Mouse (Mus musculus): ENCODE data around the gene Gatd1.
"Not testable (repeated sequence)": the region's sequence is repeated elsewhere in the genome, so short reads cannot be mapped to it uniquely, and the experiment has no call there.

The Gatd1 gene

DNA sequence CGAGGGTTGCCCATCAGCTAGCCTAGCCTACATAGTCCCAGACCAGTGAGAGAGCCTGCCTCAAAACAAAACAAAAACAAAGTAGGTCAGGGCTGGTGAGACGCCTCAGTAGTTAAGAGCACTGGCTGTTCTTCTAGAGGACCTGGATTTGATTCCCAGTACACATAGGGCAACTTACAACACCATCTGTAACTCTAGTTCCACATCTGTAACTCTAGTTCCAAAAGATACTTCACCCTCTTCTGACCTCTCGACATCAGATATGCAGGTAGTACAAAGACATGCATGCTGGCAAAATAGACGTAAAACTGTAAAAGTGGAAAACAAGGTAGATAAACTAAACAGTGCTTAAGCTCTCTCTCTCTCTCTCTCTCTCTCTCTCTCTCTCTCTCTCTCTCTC, 9.9 kb upstream of the Gatd1 start:
- no peak for DNase-seq

GRCm38 (mm10) chr7:141420030-141420702, 6.2 kb upstream of the Gatd1 start:
- no peak for DNase-seq

GRCm38 (mm10) chr7:141418970-141419369, 5.0 kb upstream of the Gatd1 start:
- DNase-seq: peak; percentile 70

DNA sequence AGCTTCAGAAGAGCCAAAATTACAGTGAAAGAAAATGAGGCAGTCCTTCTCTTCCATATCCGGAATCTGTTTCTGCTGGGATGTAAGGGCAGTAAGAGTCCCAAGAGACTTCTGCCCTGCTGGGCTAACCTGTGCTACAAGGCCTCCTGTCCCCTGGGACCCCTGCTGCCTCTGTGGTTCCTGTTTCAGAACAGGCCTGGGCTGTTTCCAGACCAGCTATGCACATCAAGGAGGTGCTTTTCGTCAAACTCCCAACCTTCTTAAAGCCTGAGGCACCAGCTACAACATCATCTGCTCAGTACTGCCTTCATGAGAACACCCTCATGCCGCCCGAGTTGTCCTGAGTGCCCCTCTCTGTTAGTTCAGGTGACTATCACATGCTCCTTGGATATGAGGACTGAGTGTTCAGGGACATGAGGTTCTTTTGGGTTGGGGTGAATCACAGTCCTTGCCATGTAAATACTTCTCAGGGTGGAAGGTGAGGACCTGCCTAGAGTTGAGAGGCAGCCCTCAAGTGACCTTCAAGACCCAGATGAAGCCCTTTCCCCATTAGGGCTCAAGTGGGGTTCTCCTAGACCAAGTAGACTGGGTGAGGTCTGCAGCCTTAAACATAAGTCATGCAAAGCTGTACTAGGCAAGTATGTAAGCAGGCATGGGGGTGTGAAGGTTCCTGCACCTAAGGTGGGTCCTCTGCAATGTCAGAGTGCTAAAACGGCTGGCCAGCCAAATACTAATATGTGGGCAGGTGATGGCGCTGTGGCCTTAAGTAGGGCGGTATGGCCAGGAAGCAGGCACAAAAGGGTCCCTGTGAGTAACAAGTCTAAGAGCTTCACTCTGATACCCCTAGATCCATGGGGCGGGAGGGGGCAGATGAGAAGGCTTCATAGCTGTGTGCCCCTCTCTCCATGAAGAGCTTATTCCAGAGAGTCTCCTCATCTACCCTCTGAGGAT, 4.1 kb upstream of the Gatd1 start:
- no peak for DNase-seq

- no peak for DNase-seq
Observed at GRCm38 (mm10) chr7:141416144-141416841, 2.4 kb upstream of the Gatd1 start.

GRCm38 (mm10) chr7:141413331-141413730, 605 bp downstream of the Gatd1 start:
- DNase-seq: no peak

DNA sequence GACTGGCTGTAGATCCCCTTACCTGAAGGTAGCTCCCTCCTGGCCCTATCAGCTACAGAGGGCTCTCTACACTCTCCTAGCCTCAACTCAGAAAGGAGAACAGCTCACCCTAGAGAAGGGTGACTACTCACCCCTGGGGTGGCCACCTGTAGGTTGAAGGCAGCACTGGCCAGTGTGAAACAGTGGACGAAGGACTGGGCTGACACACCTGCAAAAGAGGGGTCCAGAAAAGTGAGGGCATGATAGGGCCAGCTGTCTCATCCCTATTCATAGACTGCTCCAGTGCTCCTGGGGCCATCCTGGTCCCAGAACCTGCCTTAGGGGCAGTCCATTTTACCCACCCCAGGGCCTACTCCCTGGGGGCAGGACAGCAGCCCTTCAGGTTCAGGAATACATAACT, 2.3 kb downstream of the Gatd1 start:
- no peak for DNase-seq

DNA sequence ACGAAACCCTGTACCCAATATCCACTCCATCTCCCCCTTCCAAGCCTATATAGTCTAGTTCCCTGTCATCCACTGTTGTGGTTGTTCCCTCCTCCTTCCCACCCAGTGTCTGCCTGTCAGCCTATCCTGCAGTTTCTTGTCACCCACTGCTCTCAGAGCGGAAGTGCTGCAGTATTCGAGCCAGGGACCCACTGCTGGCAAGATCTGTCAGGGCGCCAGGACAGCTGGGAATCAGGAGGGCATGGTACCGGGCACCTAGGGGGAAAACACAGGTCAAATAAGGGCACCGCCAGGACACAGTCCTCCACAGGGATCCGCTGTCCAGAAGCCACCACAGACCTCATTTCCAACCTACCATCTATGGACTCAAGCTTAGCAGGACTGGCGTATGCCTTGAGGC, 3.3 kb downstream of the Gatd1 start:
- DNase-seq: no peak

DNA sequence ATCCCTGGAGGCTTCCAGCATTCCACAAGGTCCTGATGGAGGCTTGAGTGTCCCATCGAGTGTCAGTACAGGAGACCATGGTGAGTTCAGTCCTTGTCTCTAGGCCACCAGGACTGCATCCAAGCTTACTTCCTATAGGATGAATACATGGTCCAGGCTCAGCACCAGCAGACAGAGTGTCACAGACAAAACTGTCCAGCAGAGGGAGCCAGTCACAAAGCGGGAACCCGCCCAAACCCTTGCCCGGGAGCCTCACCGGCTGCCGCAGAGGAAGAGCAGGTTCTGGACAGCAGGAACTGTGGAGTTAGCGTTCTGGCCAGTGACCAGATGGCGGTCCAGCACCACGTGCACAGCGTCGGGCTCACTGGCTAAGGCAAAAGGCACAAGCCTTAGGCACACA, 5.1 kb downstream of the Gatd1 start:
- DNase-seq: peak; percentile 86

- DNase-seq: not testable (repeated sequence)
Observed at GRCm38 (mm10) chr7:141407670-141408069, 6.3 kb downstream of the Gatd1 start.

DNA sequence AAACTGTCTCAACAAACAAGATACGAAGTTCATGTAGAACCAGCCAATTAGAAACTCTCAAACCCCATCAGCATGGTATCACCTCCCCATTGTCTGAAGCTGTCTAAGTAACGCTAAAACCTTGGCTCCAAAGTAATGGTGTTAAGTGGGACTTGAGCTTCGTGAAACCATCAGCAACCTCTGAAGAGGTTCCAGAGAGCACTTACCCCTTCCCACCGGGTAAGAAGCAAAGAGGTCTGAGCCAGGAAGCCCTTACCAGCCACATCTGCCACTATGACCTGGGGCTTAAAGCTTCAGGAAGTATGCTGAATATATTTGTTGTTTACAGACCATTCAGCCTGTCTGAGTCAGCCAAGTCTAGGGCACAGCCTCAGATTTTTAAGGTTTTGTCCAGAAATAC, 8.5 kb downstream of the Gatd1 start:
- DNase-seq: no peak

- peak; percentile 56 for DNase-seq
Observed at GRCm38 (mm10) chr7:141403305-141403704, 10.6 kb downstream of the Gatd1 start.

GRCm38 (mm10) chr7:141395348-141395747, 18.6 kb downstream of the Gatd1 start:
- DNase-seq: no peak

GRCm38 (mm10) chr7:141394771-141395170, 19.2 kb downstream of the Gatd1 start:
- peak; percentile 77 for DNase-seq

GRCm38 (mm10) chr7:141394158-141394557, 19.8 kb downstream of the Gatd1 start:
- DNase-seq: no peak

- no peak for DNase-seq
Observed at GRCm38 (mm10) chr7:141392552-141393222, 21.2 kb downstream of the Gatd1 start.

GRCm38 (mm10) chr7:141391625-141392551, 22.0 kb downstream of the Gatd1 start, which contains the start of gene Taldo1:
Taldo1 (plus strand) TSS chr7:141392199.
- DNase-seq: peak; percentile 92

DNA sequence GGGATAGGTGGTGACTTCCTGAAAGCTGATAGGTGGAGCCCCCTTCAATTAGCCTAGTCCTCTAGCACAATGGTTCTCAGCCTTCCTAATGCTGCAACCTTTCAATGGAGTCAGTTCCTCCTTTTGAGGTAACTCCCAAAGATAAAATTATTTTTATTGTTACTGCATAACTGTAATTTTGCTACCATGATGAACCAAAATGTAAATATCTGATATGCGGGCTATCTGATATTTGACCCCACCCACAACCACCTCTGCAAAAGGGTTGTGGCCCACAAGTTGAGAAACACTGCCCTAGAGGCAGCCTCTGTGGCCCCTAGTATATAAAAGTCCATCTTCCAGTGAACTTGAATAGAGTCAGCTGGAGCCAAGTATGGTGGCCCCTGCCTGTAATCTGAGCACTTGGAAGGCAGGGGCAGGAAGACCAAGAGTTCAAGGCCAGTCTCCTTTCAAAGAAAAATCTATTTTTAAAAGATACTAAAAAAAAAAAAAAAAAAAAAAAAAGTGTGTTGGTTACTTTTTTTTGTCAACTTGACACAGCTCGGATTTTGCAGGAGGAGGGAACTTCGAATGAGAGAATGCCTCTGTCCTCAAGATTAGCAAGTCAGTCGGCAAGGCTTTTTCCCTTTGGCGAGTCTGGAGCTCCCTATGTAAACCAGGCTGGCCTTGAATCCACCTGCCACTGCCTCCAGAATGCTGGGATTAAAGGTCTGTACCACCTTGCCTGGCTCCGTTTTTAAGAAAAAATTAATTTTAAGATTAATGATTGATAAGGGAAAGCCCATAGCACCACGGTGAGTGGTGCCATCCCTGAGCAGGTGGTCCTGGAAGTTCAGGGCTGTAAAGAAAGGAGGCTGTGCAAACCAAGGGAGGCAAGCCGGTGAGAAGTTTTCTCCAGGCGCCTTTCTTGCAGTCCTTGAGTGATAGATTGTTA, 23.3 kb downstream of the Gatd1 start:
- no peak for DNase-seq

- DNase-seq: no peak
Observed at GRCm38 (mm10) chr7:141388487-141389109, 25.3 kb downstream of the Gatd1 start.

Data from right cerebral cortex, postnatal 4 days (tissue).